Mouse (Mus musculus): Measurements from ENCODE around the gene Prg3. TPM values are rescaled to one million over a fixed set of nuclear protein-coding genes. Genes with fewer than 3 reads are reported as not detected.
A peak's percentile ranks its signal among the peaks of the same experiment; 100 is the strongest.

Prg3 gene
- not detected for total RNA-seq (2021)
- long read RNA-seq, experiment 1, result 0 reads
- long read RNA-seq, experiment 2, result 0 reads

DNA sequence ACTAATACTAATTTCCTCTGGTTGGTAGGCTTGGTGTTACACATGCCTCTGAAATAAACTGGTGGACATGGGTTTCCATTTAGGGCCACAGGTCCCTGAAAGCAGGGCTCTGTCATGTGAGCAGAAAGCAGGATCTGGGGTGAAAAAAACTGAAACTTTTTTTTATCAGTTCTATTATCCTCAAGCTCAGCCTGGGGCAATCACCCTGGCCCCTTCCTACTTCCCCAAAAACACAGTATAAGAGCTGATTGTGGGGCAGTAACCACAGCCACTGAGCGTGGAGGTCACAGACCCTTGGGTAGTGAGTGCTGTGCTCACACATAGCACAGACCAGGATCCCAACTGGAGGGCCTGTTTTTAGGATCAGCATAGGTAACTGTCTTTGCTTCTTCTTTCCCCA is at the start of gene Prg3:
TSS of gene Prg3 (plus strand) at position 286 of the 400 bp plus-strand sequence.
- DNase-seq (ENCODE audit: low spot score in 2 of 2), result no peak
- intact Hi-C loops (cut with DNase I), result no loop called here

DNA sequence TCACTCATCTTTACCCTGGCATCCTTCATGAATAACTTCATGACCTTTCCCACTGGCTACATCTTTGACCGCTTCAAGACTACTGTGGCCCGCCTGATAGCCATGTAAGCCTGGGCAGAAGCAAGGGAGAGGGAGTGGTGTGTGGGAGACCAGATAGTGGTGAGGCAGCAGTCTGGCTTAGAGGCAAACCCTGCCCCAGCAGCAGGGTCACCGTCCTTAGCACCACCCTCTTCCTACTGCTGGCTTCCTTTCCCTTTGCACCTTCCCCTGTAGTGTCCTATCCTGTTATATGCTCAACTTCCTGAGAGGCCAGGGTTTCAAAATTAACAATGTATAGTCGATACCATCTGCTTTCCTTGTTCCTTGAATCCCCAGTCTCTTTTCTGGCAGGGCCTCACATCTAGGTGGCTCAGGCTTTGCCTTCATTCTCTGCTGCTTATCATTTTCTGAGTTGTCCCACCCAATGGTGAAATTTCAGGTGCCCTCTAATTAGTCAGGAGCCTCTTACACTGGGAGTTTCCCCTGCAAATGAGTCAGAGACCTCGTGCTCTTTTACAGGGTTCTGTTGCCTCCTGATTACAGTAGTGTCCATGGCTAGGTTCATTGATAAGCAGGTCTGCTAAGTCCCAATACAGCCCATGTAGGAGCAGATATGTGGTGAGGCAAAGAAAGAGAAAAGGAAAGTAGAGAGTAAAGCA is 49.6 kb upstream of the Prg3 start:
- DNase-seq (ENCODE audit: low spot score in 2 of 2), result no peak
- intact Hi-C loops (cut with DNase I), result no loop called here

DNA sequence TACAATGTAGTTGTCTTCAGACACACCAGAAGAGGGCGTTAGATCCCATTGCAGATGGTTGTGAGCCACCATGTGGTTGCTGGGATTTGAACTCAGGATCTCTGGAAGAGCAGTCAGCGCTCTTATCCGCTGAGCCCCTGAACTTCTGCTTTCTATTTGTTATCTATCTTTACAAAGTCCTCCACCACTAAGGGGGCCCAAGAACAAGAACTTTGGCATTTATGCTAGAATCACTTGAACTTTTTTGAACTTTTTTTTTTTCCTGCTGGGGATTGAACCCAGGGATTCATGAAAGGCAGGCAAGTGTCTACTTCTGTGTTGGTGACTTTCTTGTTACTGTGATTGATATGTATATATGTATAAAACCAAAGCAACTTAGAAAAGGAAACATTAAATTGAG is 48.7 kb upstream of the Prg3 start:
- DNase-seq (ENCODE audit: low spot score in 2 of 2), result no peak
- intact Hi-C loops (cut with DNase I), result no loop called here

DNA sequence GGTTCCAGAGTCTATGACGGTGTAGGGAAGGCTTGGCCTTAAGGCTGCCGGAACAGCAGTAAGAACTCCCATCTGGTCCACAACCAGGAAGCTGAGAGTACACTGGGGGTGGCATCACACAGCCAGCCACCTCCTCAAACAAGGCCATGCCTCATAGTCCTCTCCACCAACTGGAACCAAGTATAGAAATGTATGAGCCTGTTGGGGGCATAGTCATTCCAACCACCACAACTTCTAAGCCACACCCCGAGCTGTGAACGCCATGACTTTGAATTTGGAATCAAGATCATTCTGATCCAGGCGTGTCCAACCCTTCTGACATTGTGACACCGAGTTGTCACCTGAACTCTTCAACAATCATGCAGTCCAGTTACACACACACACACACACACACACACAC is 48.3 kb upstream of the Prg3 start:
- intact Hi-C loops (cut with DNase I), result no loop called here

DNA sequence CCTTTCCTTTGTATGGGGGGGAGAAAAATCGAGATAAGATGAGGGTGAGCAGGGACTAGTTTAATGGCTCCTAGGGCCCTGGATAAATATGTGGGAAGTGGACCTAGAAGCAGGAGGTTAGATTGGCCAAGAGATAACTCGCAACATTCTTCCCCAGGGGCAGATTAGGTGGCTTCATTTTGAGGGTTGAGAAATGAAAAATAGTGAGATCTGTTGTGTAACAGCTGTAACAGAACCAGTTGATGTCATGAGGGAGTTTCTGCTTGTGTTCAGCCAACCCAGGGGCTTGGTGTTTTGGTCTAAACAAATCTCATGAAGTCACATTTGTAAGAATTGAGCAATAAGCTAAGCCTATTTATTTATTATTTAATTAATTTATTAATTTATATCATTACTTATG is 46.7 kb upstream of the Prg3 start:
- DNase-seq (ENCODE audit: low spot score in 2 of 2), result no peak
- intact Hi-C loops (cut with DNase I), result no loop called here

More for the DNA sequence above, 48.3 kb upstream of the Prg3 start:
- DNase-seq (ENCODE audit: low spot score in 2 of 2), result no peak

DNA sequence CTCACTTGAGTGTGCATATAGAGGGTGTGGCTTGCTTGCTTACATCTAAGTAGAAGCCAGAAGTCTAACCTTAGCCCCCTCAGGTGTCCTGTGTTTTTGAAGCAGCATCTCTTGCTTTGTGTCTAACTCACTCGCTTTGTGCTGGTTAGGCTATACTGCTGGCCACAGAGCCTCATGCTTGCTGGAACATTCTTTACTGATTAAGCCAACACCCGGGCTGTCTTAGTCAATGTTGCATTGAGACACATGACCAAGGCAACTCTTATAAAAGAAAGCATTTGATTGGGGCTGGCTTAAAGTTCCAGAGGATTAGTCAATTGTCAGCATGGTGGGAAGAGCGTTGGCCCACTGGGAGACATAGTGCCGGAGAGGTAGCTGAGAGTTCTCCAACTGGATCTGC is 46.2 kb upstream of the Prg3 start:
- intact Hi-C loops (cut with DNase I), result no loop called here
- DNase-seq (ENCODE audit: low spot score in 2 of 2), result no peak

DNA sequence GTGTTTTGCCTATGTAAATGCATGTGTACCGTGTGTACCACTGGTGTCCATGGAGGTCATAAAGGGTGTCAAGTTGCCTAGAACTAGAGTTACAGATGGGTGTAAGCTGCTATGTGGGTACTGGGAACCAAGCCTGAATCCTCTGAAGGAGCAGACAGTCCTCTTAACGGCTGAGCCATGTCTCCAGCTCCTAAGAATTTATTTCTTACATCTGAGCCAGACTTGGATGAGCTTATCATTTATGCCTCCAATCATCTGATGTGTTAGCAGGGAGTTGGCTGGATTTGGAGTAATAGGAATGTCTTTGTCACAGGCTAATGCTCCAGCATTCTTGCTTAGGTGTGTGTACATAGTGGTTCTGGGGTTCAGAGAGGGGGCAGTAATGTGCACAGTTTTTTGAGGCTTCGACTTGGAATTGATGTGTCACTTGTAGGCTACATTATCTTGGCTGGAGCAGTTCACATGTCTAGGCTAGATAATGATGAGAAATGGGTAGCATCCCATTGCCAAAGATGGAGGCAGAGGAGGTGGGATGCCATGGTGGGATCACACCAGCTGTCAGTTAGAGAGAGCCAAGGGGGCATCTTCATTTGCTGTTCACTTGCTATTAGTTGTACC is 40.8 kb upstream of the Prg3 start:
- no peak for DNase-seq (ENCODE audit: low spot score in 2 of 2)
- intact Hi-C loops (cut with DNase I), result no loop called here

DNA sequence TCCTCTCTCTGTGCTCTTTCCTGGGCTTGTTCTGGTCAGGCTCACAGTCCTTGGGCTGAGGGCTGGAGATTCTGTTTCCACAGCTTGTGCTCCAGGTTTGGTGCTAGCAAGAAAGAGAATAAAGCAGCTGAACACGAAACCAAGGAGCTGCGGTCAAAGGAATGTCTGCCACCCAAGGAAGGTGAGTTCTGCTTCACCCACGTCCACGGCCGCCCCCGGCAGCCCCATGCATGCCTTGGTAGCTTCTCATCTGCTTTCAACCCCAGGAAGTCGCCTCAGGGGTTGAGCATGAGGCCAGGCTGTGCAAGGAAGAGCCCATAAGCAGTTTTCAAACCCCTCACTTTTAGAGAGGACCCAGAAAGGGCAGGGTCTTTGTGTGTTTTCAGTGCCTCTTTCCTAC is 39.8 kb upstream of the Prg3 start:
- no peak for DNase-seq (ENCODE audit: low spot score in 2 of 2)
- intact Hi-C loops (cut with DNase I), result no loop called here

DNA sequence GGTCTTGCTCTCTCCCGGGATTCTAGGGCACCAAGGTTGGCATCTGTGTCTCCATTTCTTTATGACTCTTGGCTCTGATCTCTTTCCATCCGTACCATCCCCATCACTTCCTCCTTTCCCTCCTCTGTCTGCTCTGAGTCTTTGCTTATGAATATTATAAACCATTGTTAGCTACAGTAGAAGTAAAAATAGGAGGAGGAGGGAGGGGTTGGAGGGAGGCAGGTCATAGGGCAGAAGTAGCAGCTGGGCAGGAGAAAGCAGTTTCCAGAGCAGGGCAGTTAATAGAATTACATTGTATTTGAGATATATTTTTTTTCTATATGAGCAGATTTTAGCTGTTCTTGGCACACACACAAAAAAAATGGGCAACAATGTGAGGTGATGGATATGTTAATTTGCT is 39.3 kb upstream of the Prg3 start:
- DNase-seq (ENCODE audit: low spot score in 2 of 2), result peak in 1 of 2 experiments; percentile 23
- intact Hi-C loops (cut with DNase I), result no loop called here

DNA sequence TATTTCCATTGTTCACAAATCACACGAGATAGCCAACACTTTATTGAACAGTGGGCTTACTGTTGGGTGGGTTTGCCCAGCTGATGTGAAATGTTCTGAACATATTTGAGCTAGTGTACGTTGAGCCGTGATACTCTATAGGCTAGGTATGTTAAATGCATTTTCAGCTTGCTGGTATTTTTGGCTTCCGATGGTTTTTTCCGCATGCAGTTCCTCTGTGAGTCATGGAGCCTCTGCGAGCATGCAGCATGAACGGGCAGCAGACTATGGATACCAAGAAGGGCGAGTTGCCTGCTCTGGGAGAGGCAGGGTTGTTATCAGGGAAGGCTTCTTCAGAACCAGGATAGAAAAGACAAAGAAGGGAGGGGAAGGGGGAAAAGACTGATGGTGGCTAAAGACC is 37.0 kb upstream of the Prg3 start:
- DNase-seq (ENCODE audit: low spot score in 2 of 2), result peak in 1 of 2 experiments; percentile 39
- intact Hi-C loops (cut with DNase I), result no loop called here

DNA sequence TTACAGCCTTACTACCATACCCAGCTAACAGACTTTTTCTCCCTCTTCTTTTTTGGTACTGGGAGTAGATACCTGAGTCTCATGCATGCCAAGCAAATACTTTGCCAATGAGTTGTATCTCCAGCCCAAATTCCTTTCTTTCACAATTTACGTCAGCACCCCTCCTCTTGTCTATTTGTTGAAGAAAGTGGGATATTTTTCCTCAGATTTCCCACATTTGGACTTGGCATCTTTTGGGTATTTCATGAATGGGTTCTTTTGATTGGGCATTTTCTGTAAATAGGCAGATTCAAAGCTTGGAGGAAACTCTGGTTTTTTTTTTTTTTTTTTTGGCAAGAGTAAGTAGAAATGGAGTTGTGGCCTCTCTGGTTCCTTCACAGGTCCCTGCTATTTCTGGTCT is 35.8 kb upstream of the Prg3 start:
- intact Hi-C loops (cut with DNase I), result no loop called here

DNA sequence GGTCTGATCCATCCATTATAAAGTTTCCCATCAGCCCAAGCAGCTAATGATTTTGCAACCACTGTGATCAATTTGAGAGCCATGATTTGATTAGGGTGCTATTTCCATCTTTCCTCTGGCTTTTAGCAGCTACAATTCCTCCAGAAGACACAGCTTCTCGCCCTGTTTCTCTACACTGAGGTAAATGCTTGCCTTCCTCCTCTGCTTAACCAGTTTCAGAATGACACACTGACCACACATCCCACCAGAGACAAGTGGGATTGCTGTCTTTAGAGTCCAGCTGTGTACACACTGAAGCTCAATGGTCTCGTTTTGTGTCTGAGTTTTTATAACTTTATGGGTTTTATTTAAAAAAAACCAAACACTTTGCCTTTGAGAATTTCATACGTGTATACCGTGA is 35.3 kb upstream of the Prg3 start:
- intact Hi-C loops (cut with DNase I), result no loop called here
- DNase-seq (ENCODE audit: low spot score in 2 of 2), result no peak

More for the DNA sequence above, 35.8 kb upstream of the Prg3 start:
- no peak for DNase-seq (ENCODE audit: low spot score in 2 of 2)

DNA sequence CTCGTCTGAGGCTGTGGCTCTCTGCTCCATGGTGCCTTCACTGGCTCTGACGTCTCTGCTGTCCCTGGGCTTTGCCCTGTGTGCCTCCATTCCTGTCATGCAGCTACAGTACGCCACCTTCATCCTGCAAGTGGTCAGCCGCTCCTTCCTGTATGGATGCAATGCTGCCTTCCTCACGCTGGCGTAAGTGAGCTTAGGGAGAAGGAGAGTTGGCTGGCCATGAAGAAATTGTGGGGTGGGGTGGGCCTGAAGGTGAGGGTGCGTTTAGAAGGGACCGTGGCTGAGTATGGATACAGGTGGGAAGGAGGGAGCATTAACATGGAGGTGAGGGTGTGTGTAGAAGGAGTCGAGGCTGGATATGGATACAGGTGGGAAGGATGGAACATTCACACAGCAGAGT is 32.6 kb upstream of the Prg3 start:
- DNase-seq (ENCODE audit: low spot score in 2 of 2), result no peak
- intact Hi-C loops (cut with DNase I), result loop anchor here (5.0 kb wide), 1 partner anchor 52 kb away; no protein-coding TSS in a partner anchor

DNA sequence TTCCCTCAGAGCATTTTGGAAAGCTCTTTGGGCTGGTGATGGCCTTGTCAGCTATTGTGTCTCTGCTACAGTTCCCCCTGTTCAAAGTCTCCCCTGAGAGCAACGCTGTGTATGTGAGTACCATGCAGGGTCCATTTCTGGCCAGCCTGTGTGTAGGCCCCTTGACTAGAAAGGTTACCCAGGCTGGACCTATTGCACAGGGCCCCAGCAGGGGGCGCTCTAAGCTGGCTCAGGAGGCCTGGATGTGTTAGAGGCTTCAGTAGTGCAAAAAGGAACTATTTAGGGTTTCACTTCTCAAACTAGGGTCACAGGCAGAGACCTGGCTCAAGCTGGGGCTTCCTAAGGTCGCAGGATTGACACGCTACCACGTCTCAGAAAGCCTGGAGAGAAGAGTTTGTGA is 31.7 kb upstream of the Prg3 start:
- intact Hi-C loops (cut with DNase I), result loop anchor here (5.0 kb wide), 1 partner anchor 51 kb away; no protein-coding TSS in a partner anchor
- DNase-seq (ENCODE audit: low spot score in 2 of 2), result peak; percentile 30 to 43

DNA sequence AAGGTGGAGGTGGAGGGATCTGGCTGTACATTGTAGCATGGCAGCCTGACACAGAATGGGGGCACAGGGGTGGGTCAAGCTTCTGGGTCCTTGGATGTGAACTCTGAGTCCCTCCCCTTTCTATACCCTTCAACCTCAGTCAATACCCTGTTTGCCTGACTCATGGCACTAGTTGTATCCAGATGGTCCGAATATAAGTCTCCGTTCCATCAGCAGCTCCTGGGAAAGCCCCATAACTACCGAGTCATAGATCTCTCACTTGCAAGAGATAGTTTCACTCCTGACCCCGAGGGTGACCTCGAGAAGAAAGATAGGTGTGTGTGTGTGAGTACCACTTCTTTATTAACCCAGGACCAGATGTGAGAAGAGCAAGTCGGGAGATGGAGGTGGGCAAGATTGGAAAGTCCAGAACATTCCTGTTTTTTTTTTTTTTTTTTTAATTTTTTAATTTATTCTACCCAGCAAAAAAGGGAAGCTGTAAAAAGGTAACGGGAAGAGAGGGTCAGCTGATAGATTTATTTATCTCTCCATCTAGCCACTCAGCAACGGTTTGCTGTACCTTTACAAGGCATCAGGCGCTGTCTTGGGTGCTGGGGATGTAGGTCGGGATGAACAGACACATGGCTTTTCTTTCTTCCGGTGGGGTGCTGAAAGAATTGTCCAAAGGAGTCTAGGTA is 29.3 kb upstream of the Prg3 start:
- intact Hi-C loops (cut with DNase I), result loop anchor here (5.0 kb wide), 1 partner anchor 49 kb away; no protein-coding TSS in a partner anchor
- no peak for DNase-seq (ENCODE audit: low spot score in 2 of 2)

DNA sequence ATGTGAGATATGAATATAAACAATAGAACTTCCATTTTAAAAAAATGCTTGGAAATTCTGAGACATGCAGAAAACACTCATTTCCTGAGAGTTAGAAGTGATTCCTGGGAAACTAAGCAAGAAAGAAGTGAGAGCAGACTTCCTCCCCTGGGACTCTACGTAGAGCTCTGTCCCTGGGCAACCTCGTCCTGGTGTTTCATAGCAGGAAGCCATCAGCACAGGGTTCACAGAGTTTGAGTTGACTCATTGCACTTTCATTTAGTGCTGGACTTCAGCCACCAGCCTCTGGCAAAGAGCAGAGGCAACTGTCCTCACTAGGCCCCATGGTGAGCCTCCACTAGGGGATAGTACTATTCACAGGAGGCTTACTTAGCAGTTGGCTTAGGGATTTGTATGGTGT is 26.7 kb upstream of the Prg3 start:
- intact Hi-C loops (cut with DNase I), result no loop called here
- no peak for DNase-seq (ENCODE audit: low spot score in 2 of 2)

DNA sequence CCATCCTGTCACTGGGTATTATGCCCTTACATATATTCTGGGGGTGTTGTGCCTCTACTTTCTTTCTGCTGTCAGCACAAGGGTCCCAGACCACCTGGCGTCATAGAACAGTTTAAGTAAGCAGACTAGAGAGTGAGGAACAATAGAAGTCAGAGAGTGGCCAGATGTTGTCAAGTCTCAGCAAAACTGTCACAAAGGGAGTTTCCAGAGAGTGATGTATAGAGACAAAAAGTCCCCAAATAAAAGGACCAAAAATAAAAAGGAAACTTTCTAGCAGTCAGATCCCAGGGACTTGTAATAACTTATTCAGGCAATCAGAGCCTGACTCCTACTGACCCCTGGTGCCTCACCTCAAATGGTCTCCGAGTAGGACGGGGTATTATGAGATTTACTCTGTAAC is 26.1 kb upstream of the Prg3 start:
- no peak for DNase-seq (ENCODE audit: low spot score in 2 of 2)
- intact Hi-C loops (cut with DNase I), result no loop called here

DNA sequence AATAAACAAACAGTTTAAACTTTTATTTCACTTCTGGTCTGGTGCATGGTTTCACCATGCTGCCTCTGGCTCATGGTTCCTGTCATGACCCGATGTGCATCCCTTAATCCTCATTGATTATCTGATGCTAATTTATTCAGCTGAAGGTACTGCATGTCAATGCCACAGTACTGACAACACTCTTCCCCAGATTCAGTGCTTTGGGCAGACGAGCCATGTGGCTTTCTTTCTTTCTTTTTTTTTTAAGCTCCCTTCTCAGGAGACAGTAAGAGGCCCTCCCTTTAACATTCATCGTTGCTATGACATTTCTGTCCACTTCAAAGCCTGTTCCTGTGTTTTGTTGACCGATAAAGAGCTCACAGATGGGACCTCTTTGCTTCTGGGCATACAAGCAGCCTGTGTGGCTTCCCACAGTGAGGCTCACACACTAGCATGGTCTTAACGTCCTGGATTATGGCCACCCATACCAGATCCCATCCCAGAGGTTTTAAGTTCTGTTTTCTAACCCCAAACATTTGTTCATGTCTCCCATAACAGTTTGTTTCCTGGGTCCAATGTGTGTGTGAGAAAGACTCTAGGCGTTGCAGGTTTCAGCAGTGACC is 25.0 kb upstream of the Prg3 start:
- no peak for DNase-seq (ENCODE audit: low spot score in 2 of 2)
- intact Hi-C loops (cut with DNase I), result no loop called here

DNA sequence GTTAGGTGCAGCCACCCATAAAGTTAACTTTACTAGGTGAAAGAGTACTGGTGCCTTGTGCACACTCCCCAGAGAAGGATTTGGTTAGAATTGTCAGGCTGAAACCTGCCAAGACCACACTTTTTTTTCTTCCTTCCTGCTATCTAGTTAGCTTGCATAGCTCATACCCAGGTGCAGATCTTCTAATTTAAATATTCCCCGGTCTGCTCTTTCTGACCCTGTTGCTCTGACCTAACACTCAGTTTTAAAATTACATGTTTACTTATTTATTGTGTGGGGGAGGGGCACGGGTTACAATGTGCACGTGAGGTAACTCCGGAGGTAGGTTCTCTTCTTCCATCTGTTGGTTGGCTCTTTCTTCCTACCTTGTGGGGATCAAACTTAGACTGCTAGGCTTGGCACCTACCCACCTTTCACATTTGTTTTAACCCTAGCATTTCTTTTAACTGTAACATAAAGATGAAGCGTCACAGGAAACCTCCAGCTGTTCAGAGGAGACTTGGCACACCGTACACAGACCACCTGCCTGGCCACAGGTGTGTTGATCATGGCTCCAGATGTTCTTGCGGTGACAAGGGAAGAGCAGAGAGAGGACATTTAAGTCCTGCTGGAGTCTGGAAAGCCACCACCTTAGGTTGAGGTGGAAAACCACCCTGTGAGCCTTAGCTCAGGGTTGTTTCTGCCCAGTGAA is 23.8 kb upstream of the Prg3 start:
- no peak for DNase-seq (ENCODE audit: low spot score in 2 of 2)
- intact Hi-C loops (cut with DNase I), result no loop called here
